8 mouse cellular contexts compared by ENCODE assay signal in the genomic region with DNA sequence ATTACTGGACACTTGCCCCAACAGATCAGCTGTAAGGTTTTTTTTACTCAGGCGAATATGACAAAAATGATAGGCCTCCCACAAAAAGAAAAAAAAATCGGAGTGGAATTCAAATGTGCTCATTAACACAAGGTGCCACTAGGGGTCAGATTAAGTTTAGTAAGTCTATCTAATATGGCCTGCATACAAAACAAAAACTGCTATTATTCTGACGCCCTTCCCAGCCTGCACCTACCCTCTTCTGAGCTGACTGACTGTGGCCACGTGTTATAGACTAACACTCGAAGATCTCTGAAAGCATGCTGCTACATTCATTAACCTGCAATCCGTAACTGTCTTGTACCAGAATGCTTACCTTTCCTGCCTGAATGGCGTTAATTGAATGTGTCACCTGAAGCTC.
DNase-seq lines count a peak whose midpoint lies in the region; ATAC-seq lines count a peak whose summit lies in the region.

No protein-coding gene starts in this region.

- no peak overlapping the region for H3K27ac ChIP-seq in hindbrain, embryonic 11.5 days (ENCODE audit: low read depth, low read length)
- H3K27ac ChIP-seq in hindbrain, embryonic 10.5 days, result no peak overlapping the region

- no peak overlapping the region for H3K9ac ChIP-seq in hindbrain, embryonic 11.5 days (ENCODE audit: low read depth, low read length)

- DNase-seq in hindbrain, embryonic 11.5 days (ENCODE audit: low spot score), result peak; percentile 17
- DNase-seq in hindbrain, embryonic 10.5 days (ENCODE audit: low spot score), result no peak
- peak; percentile 47 for DNase-seq in CD4-positive helper T cell, adult 2 months (ENCODE audit: low read depth, low spot score)
- DNase-seq in embryo, embryonic 10.5 days (ENCODE audit: low spot score), result peak; percentile 61
- DNase-seq in ovary, postnatal 10 days (ENCODE audit: low spot score), result no peak
- no peak for DNase-seq in layer of hippocampus, adult 9-10 months (ENCODE audit: low spot score)
- DNase-seq in testis, postnatal 10 days (ENCODE audit: low spot score), result no peak

- H3K27me3 ChIP-seq in hindbrain, embryonic 11.5 days (ENCODE audit: control insufficient read depth, insufficient read depth, low read length), result no peaks in the 10 kb centered on the region
- H3K27me3 ChIP-seq in hindbrain, embryonic 10.5 days (ENCODE audit: insufficient read depth, poor library complexity, severe bottlenecking), result no peaks in the 10 kb centered on the region

- no peaks in the 10 kb centered on the region for H3K4me1 ChIP-seq in hindbrain, embryonic 11.5 days (replicated peaks; ENCODE audit: control insufficient read depth, insufficient read depth, low read length)
- H3K4me1 ChIP-seq in hindbrain, embryonic 10.5 days (replicated peaks), result no peaks in the 10 kb centered on the region

- no peak overlapping the region for H3K4me2 ChIP-seq in hindbrain, embryonic 11.5 days (replicated peaks; ENCODE audit: low read depth, low read length)

- 56% methylated on average over 7 of the region's 7 CpGs for WGBS in hindbrain, embryonic 11.5 days
- 57% methylated on average over 7 of the region's 7 CpGs for WGBS in hindbrain, embryonic 10.5 days

- H3K9me3 ChIP-seq in hindbrain, embryonic 11.5 days (ENCODE audit: control insufficient read depth, low read length), result no peaks in the 10 kb centered on the region
- no peaks in the 10 kb centered on the region for H3K9me3 ChIP-seq in hindbrain, embryonic 10.5 days

- no peaks in the 10 kb centered on the region for H3K36me3 ChIP-seq in hindbrain, embryonic 11.5 days (ENCODE audit: control insufficient read depth, insufficient read depth, low read length)
- H3K36me3 ChIP-seq in hindbrain, embryonic 10.5 days, result no peaks in the 10 kb centered on the region

- ATAC-seq in hindbrain, embryonic 11.5 days (ENCODE audit: low FRiP score), result peak; percentile 65
- peak; percentile 81 for ATAC-seq in megakaryocyte progenitor cell, adult 5-6 weeks (replicated peaks; ENCODE audit: poor library complexity)

- no peak overlapping the region for H3K4me3 ChIP-seq in hindbrain, embryonic 11.5 days (ENCODE audit: low read depth, low read length)
- H3K4me3 ChIP-seq in hindbrain, embryonic 10.5 days, result no peak overlapping the region

Comparison
In these comparisons a context has a peak if more than half of its experiments do, and no peak if none do; other contexts are left out.
1. DNase-seq: peak in hindbrain, embryonic 11.5 days (single experiment), CD4-positive helper T cell, adult 2 months (single experiment) and embryo, embryonic 10.5 days (single experiment); none in hindbrain, embryonic 10.5 days (single experiment), ovary, postnatal 10 days (single experiment), layer of hippocampus, adult 9-10 months (single experiment) and testis, postnatal 10 days (single experiment).